Mouse (Mus musculus) common myeloid progenitor, adult 5-6 weeks (primary cell): ENCODE data around the gene Tada1. TPM values are rescaled to one million over a fixed set of nuclear protein-coding genes. Genes with fewer than 3 reads are reported as not detected.

Experiments
- ATAC-seq: replicated peaks from 2 replicates; pipeline ENCODE4 v1.8.0; 2016; ENCODE audit warnings: low read depth, mild to moderate bottlenecking, moderate TSS enrichment, inconsistent platforms; ENCODE audit not compliant: poor library complexity, severe bottlenecking
- total RNA-seq: library from RNA; stranded (forward); fragments of 200-1000, 187-1606 nt; gene quantifications from 2 replicates; pipeline ENCODE4 v1.2.3, GENCODE M21; 2017

The Tada1 gene
- total RNA-seq = 32.1 and 43.2 TPM in 2 replicates

DNA sequence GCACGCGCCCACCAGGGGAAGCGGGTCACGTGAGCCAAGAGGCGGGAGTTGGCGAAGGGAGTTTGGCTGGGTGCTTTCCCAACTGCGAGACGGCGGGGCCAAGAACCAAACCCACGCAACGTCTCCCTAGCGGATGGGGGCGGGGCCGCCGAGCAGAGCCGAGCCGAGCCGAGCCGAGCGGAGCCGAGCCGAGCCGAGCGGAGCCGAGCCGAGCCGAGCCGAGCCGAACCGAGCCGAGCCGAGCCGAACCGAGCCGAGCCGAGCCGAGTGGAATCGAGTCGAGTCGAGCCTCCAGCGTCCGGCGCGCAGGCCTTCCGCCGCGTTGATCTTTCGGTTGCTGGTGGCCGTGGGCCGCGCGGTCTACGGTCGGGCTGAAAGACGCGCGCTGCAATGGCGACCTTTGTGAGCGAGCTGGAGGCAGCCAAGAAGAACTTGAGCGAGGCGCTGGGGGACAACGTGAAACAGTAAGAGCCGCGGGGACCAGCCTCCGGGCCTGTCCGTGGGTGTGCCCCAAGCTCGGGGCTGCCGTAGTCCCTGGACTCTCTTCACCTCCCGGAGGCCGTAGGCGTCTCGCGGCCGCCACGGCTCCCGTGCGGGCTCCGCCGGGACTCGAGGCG lies at the start of gene Tada1:
TSS of gene Tada1 (plus strand) at position 85 of the 617 bp plus-strand sequence.
- ATAC-seq = peak; percentile 75

DNA sequence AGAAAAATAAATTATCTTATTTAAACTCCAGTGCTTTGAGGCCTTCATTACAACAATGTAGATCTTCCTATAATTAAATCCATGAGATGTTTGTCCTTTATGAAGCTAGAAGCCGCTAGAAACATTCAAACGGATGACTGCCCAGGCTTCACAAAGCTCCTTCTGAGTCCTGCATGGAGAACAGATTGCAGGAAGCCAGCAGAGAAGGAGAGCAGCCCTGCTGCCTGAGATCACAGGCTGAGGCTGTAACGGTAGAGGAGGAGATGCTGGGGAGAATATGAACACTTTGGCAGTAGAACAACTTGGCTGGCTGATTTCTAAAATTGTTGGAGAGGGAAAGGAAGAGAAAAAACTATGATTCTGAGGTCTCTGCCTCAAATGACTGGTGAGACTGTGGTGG lies 48.1 kb upstream of the Tada1 start:
- ATAC-seq = no peak

DNA sequence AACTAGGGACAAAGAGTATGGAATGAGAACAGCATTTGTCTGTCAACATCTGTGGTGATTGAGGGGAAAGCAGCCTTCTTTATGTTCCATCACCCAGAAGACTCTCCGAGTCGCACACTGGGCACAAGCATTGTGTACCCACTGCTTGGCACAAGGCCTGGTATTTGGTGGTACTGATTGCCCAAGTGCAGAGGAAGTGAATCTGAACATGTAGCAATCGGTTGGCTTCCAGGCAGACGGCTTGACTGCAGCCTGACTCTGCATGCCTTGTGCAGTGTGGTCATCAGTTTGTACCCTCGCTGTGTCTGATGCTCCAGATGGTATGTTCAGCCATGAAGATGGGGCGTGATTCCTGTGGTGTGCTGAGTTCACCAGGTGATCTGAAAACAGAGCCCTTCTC lies 39.8 kb upstream of the Tada1 start:
- peak; percentile 98 for ATAC-seq

DNA sequence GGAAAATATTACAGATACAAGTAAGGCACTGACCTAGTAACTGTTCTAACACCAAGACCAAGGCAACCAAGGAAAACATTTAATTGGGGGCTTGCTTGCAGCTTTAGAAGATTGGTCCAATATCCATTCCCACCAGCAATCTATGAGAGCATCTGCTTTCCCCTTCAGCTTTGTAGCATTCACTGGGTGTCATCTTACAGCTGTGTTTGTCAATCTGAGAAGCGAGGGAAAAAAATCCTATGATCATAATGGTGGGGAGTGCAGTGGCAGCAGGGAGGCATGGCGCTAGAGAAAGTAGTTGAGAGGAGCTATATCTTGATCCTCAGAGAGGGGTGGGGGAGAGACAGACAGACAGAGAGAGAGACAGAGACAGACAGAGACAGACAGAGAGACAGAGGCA lies 36.8 kb upstream of the Tada1 start:
- ATAC-seq = no peak

DNA sequence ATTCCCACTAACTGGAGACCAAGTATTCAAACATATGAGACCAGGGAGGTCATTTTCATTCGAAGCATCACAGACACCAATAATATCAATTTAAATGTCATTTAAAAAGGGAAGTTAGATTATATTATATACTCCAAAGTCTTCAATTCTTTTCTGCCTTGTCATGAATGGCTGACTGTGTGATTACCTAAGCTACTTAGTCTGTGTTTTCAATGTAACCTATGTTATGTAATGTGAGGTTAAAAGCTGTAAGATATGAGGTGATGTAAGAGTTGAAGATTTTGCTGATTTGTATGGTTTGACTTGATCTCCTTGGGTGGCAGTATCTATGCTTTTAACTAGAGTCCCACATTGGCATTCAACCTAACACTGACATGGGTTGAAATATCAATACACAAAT lies 36.4 kb upstream of the Tada1 start:
- no peak for ATAC-seq

DNA sequence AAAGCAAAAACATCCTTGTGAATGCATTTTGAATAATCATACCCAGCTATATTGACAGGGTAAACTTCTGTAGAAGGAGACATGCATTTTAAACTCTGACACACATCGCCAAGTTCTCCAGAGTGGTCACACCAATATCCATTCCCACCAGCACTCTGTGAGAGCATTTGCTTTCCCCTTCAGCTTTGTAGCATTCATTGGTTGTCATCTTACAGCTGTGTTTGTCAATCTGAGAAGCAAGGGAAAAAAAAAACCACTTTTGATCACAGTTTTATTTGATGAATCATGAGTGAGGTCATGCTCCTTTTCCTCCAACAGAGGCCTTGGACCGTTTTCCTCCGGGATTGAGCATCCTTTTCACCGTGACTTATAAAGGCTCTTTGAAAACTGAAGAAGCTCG lies 35.3 kb upstream of the Tada1 start:
- no peak for ATAC-seq

DNA sequence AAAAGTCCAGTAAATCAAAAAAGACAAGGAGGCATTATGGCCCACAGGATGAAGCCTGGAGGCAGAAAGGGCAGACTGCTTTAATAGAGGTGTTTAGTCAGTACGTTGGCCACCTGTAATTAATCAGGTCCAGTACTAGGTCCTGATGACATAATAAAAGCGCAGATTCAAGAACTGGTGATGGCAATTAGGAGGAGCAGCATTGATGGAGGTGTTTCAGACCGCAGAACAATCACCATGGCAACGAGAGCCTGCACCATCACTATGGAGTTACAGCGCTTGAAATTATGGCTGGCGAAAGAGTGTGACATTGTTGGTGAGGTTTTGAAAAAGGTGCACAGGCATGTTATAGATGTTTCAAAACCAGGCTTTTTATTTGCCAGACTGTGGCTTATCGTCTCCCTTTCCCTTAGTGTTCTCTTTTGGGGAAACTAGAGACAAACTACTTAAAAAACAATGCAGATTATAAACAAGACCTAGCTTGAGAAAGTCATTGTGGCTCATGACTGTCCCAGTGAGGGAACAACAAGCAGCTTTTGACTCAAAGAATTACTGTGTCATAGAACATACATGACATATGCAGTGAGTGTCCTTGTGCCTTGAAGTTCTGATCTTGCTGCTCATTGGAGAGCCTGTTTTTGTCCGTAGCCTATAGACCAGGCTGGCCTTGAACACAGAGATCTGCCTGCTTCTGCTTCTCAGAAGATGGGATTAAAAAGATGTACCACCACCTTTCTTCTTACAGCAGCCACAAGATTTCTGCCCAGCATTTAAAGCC lies 34.4 kb upstream of the Tada1 start:
- ATAC-seq = no peak

DNA sequence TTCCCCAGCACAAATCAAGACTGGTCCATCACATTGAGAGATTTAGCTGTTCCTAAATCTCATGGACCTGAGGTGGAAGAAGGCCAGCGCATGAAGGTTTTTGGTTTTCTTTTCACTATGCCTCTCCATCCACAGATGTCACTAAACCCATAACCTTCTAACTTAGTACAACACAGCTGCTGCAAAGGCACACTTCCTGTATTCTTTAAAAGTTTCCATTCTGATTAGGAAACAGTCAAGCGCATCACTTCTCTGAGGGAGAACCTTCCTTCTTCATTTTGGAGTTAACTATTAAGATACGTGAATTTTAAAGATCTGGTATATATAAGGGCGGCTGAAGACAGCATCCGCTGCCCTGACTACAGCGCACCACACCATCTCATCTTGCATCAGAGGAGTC lies 33.3 kb upstream of the Tada1 start:
- peak; percentile 81 for ATAC-seq

DNA sequence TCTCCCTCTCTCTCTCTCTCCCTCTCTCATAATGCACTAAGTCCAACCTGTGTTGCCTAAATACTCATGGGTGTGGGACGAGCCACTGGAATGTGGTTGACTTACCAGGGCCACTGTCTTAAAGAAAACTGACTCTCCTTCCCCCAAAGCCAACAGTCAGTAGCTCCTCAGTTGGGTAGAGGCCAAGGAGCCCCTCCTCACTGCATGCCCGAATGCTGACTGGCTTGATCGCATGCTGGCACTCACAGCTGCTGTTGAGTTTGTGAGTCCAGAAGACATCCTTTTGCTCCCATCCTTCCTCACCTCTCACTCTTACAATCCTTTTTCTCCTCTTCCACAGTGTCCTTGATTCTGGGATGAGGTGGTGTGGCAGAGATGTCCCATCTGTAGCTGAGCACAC lies 32.0 kb upstream of the Tada1 start:
- ATAC-seq = no peak

DNA sequence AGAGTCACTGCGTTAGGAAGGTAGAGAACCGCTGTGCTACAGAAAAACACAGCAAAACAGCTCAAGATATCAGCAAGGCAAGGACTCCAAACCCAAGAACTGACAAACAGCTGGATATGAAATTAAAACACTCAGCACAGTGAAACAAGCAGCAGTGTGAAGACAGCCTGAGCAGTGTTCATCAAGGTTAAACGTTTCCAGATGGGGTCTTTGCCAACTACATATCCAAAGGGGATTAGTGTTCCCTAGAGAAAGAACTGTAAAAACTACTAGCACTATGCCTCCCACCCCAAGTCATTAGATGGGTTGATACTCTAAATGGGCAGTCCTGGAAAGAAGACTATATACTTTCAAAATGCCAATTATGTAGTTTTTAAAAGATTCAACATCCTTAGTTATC lies 29.6 kb upstream of the Tada1 start:
- ATAC-seq = no peak

DNA sequence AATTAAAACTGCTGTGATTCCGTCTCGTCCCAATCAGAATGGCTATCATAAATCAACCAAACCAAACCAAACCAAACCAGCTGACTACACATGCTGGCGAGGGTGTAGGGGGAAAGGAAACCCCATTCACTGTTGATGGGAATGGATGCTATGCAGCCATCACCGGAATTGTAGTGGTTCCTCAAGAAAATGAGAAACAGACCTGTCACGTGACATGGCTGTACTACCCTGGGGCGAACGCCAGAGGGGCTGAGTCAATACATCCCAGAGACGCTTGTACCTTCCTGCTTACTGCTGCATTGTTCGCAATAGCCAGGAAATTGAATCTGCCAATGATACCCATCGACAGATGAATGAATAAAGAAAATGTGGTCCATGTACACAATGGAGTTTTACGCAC lies 29.1 kb upstream of the Tada1 start:
- no peak for ATAC-seq

DNA sequence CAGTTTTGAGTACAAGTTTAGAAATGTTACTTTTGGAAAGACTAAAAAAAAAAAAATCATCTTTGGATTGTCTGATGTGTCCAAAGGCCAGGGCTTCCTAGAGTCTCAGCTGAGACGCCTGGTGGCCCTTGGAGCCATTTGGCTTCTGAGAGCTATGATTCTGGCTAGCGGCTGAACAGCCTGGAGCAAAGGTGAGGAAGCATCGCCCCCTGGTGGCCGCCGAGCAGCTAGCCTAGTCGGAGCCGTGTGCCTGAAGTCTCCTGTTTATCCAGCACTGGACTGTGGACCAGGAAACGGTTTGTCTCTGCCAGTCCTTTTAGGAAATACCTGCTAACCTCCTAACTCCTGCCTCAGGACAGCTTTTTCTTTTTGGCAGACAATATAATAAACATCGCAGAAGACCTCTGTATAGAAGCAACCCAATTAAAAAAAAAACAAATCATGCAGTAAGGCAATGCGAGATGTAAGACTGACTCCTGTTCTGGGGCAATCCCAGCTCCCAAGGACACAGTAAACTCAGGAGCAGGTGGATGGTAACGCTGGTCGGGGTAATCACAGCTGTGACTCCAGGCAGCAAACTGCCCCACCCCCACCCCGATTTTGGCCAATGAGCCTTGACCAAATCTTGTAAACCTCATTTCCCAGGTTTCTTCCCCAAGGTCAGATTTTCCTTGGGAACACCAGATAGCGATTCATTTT lies 18.6 kb upstream of the Tada1 start:
- ATAC-seq = peak; percentile 100

DNA sequence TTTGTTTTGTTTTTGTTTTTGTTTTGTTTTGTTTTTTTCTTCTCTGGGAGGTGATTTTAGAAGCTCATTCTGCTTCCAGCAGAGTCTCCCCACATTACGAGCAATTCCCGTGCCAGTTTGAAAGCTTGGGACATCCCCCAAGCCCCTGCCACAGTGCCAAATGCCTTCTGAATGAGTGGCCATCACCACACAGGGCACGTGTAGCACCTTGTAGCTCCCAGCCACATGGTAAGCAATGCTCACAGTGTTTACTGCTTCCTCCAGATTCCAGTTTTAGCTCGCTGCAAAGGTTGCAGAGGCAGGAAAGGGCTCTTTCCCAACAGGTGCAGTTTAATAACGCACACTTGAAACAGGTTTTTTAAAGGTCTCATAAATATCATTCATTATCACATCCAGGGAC lies 18.0 kb upstream of the Tada1 start:
- no peak for ATAC-seq

DNA sequence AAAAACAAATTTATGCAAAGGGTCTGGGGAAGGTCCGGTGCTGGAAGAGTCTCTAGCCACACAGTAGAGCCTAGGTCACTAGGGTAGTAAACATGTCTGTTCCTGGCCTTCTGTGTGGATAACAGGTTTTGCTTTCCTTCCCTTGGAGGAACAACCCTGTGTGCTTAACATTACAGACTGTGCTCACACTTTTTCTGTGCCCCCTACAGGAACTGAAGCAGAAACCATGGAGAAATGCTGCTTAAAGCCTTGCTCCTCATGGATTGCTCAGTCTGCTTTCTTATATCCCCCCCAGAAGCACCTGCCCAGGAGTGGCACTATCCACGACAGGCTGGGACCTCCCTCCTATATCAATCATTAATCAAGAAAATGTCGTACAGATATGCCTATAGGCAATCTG lies 17.1 kb upstream of the Tada1 start:
- ATAC-seq = no peak

DNA sequence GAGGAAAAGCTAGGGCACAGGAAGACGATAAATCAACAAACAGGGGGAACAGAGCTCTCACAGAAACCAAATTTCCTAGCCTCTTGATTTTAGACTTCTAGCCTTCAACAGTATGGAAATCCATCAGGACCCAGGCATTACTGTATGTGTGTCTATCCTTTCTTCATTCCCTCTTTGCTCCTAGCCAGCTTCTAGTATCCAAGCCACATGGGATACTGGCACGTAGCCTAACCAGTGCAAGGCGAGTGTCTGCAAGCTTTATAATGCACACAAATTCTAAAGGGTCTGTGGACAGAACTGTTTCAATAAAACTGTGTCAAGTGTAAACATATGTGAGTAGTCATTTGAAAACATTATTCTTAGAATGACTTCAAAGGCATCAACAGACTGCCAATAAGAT lies 16.2 kb upstream of the Tada1 start:
- no peak for ATAC-seq

DNA sequence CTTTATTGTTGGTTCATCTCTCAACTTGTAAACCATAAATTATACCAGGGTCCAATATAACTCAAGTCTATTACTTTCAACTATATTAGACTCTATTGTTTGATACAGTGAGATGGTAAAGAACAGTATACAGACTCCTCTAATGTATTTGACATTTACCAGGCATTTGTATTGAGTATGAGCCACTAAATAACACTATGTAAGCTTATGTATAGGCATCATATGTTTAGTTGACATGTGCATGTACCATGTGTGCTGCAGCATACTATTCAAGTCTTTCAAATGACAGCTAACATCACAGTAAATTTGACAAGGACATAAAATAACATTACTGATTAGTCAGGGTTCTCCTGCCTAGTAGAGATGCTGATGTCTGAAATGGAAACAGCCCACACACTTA lies 15.8 kb upstream of the Tada1 start:
- no peak for ATAC-seq

DNA sequence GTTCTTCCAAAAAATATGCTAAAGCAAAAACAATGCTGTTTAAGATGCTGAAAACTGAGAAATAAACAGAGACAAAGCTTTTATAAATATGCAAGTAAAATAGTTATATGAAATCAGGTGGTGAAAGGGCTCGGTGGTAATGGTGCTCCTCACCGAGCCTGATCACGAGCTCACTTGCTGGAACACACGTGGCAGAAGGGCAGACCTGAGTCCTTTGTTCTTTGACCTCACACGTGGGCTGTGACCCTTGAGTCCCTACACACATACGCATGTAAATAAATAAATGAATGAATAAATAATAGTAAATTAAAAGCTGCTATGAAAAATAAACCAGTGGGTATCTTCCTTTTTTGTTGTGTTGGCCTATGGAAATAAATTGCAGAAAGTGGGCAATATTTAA lies 1.7 kb upstream of the Tada1 start:
- ATAC-seq = no peak

DNA sequence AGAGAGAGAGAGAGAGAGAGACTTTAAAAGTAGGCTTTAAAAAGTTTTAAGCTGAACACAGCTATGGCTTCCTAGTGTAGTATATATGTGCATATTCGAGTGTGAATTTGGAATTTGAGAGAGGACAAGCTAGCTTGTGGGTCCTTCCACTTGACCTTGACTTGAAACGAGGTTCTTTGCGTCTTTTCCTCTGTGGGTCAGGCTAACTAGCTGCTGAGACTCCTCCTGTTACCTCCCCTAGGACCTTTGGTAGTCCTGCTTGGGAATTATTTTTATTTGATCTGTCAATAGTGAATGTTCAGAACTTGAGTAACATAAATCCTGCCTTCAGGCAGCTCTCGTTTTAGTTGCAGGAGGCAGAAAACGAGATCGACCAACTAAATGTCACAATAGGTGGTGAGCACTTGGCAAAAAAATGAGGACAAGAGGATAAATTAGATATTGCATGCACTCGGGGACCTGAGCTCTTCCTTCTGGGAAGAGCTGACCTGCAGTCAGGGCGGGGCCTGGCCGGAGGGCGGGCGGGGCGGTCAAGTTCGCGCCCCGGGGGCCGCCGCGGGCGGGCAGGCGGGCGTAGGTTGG lies 375 bp upstream of the Tada1 start:
- ATAC-seq = no peak

DNA sequence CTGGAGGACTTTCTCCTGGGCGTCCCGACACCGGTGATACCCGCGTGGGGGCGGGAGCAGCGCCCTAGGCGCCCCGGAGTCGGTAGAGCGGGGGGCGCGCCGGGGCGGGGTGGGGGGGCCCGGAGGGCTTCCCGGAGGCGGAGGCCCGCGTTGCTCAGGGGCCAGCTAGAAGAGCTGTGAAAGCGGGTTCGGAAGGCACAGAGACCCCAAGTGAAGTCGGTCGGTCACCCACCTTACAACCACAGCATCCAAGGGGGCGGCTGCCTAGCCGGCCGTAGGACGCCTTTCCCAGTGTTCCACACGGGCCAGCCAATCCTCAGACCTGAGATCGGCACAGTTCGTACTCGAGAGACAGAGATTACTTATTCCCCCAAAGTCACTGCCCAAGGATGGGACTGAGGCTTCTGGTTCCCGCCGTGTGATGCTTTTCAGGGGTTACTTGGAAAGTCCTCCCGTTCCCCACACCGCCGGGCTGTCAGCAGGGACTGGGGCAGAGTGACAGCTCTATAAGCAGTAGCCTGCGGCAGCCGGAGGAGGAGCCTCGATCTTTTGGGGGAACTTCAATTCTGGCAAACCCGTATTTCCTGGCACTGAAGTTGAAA lies 834 bp downstream of the Tada1 start:
- peak; percentile 71 for ATAC-seq

DNA sequence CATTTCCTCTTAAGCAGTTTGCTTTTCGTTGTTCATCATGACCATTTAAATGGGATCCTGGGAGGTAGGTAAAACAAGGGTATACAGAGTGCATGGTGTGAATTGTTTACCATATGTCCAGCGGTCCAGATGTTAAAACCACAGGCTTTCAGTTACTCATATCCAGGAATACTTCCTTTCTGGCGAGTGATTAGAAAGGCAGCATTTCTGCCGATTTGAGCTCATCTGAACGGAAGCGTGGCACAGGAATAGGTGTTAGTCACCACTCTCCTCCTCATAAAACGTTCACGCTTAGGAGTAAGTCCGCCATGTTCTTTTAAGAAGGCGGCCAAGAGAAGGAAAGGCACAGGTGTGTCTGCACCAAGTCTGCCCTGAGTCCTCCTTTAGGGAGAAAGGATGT lies 2.4 kb downstream of the Tada1 start:
- ATAC-seq = no peak

DNA sequence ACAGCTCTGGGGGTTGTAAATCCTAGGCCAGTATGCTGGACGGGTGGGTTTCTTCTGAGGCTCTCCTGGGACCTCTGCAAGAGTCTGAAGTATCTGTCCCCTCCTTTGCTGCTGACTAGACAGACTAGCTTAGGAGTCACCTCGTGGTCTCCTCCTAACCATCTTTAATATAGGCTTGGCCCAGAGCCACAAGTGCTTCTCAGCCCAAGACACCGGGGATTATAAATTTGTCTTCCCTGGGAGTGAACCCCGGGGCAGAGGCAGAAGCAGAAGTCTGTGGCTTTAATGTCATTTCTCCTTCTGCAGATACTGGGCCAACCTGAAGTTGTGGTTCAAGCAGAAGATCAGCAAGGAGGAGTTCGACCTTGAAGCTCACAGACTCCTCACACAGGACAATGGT lies 2.9 kb downstream of the Tada1 start:
- 0 out of 2 replicates have a peak, but pooled peaks have one; percentile 17 for ATAC-seq
